Mouse (Mus musculus) liver (tissue): ENCODE results near the gene Rab3b.
A peak's percentile ranks its signal among the peaks of the same experiment; 100 is the strongest.

Experiments used
- DNase-seq: peaks from one replicate; pipeline ENCODE4 v3.0.0-alpha.2; 2020; ENCODE audit warnings: mixed read lengths

Rab3b gene

DNA sequence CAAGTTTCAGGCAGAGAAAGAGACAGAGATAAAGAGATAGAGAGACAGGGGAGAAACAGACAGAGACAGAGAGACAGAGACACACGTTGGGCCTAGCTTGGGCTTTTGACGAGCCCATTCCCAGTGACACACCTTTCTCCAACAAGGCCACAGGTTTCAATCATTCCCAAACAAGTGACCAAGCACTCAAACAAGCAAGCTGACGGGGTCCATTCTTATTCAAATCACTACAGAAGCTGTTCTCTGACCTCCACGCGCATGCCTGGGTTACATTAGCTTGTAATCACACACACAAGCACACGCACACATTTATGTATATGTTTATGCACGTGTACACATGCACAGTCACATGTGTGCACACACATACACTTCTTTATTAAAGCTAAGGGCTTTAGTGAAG, 21.6 kb downstream of the Rab3b start:
- no peak for DNase-seq

DNA sequence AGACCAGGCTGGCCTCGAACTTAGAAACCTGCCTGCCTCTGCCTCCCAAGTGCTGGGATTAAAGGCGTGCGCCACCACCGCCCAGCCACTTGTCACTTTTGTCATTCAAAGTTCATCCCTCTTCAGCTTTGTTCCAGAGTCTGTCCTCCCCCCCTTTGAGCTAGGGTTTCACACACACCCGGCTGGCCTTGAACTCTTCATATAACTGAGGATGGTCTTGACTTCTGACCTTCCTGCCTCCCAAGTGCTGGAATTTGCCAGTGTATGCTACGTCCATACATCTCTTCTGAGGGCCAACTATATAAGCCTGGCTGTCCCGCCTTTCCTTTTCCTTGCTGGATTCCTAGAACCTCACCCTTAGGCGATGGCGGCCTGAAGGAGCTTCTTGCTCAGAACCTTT, 24.0 kb downstream of the Rab3b start:
- DNase-seq: no peak

DNA sequence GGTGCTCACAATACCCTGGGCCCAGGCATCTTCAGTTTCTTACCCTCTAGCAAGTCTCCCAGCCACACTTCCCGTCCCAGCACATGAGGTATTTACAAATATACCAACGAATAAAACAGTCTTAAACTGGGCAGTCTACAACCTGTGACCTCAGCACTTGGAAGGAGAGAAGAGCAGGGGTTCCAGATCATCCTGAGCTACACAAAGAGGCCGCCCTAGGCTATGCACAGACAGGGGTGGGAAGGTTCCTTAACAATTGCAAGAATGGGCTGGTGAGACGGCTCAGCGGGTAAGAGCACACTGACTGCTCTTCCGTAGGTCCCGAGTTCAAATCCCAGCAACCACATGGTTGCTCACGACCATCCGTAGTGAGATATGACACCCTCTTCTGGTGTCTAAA, 24.5 kb downstream of the Rab3b start:
- DNase-seq: no peak

DNA sequence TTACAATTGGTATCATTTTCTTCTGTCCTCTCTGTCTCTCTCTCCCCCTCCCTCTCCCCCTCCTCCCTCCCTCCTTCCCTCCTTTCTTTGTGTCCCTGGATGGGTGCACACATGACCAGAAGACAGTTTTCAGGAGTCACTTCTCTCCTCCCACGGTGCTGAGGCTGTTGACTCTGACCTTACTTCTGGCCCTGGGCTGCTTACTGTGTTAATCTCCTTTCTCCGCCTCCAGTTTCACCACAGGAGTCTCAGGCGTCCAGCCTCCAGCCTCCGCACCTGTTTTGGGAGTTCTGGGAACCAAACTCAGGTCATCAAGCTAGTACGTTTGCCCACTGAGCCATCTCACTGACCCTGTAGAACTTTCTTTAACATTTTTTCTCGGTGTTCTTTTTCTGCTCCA, 25.2 kb downstream of the Rab3b start:
- DNase-seq: no peak

DNA sequence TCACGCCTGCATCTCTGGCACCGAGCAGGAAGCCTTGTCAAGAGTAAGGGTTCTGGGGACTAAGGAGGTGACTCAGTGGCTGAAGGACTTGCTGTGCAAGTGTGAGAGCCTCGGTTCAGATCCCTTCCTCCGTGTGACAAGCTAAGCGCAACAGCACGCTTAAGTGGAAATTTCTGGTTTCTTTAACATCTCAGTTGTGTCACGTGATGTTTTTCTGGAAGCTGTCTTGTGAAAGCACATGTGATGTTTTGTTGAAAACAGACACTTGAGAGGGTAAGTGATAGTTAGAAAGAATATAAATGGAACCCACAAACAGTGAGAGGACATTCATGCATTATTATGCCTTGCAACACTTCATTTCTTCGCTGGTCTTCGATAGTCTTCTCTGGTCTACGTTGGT, 25.9 kb downstream of the Rab3b start:
- DNase-seq: no peak

DNA sequence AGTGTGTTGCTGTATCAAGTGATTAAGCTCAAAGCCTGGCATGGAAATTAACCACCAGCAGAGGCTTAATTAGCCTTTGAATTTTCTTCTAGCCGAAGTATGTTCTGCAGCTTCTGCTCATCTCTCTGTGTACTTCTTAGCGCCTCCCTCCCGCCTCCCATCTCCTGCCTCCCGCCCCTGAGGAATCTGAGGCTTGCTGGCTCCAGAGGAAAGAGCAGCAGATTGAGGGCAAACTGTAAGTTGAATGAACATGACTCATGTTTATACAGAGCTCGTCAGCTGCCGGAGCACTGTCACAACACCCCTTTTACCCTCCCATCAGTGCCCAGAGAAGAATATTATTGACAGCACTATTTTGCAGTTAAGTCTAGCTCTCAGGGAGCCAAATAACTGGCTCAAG, 27.0 kb downstream of the Rab3b start:
- no peak for DNase-seq

DNA sequence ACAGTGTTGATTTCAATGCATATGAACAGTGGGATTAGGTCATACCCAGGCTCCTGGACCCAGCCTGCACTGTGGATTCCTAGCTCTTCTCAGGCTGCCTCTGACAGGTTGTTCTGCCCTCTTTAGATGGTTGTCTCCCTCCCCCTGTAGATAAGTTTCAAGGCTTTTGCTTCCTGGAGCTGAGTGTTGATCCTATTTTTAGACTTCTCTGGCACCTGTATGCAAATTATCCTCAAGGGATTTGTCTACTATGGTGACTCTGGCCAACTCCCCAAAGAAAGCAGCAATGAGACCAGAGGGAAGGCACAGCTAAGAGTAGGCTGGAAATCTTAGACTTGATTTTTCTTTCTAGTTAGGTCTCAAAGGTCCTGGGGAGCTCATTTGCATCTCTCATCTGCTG, 28.6 kb downstream of the Rab3b start:
- DNase-seq: no peak

DNA sequence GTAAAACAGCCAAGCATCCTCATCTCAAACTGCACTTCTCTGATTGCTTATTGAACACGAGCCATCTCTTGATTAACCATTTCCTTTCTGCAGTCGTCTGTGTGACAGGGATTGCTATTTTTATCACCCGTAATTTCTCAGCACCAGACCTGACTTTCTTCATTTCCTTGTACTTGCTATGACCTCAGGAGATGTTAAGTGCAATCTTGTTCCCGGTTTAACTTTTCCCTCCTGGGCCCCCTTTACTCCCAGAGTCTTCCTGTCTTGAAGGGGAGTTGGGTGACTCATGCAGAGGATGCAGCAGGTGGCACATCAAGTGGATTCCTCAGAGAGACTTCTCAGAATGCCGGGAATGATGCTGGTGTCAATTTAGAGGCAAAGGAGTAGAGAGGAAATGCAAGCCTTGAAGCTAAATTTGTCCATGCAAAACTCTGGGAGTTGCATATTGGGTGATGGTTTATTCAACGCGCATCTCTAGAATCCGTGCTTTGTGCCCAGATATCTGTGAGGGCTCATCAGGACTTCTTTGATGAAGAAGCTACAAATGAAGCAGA, 31.1 kb downstream of the Rab3b start:
- no peak for DNase-seq

DNA sequence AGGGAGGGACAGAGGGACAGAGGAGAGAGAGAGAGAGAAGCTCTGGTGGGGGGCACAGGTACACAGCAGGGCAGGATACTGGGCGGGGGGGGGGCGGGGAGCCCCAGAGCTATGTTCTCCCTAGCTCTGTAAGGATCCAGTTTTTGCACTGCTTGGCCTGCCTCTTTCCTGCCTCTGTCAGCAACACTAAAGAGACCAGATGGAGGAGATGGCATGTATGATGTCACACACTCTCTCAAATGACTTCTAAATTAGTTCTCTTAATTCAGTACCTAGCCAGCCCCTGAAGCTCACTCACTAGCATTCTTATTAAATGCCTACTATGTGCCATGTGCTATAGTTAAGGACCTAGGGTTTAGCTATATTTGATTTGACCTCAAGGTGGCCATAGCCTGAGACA, 33.0 kb downstream of the Rab3b start:
- no peak for DNase-seq

DNA sequence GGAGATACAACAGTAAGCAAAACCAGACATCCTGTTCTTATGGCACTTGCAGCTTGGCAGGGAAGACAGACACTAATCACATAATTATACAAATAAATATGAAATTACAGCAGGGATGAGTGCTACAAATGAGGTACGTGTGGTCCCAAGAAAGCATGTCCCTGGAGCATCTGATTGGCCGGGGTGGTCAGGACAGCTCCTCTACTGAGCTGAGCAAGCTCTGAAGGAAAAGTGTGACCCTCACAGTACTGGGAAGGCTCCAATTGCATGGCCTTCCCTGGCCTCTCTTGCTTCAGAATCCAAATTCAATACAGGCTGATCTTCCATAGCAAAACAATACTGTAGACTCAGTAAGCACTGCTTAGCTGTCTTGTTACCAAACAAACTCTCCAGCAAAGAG, 34.3 kb downstream of the Rab3b start:
- no peak for DNase-seq

DNA sequence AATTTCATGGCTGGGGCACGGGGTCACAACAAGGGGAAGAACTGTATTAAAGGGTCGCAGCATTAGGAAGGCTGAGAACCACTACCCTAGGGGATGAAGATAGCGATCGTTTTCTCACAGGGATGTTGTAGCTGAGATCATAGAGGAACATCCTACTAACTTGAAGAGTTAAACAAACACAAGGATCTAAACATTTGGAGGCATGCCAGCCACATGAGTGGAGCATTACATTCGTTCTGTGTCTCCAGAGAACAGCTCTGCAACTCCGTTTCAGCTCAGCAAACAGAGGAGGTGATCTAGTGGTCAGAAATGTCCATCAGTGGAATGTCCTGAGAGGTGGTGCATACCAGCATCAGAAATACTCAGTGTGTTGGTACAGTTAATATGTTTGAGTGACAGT, 35.5 kb downstream of the Rab3b start:
- no peak for DNase-seq

DNA sequence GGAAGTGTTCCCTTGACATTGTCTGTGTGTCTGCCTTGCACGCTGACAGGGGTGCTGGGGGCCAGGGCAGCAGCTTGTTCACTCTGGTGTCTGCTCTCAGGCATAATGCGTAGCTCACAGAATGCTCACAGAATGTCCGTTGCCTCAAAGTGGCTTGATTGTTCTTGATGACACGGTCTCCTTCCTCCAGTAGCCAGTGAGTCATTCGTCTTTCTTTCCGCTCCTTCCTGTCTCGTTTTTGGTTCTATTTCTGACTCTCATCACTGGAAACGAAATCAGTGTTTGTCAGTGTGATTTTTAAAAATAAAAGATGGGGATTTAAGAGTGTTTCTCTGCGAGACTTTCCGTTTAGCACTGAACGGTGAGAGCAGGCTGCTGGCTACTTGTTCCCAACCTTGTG, 36.2 kb downstream of the Rab3b start:
- no peak for DNase-seq

DNA sequence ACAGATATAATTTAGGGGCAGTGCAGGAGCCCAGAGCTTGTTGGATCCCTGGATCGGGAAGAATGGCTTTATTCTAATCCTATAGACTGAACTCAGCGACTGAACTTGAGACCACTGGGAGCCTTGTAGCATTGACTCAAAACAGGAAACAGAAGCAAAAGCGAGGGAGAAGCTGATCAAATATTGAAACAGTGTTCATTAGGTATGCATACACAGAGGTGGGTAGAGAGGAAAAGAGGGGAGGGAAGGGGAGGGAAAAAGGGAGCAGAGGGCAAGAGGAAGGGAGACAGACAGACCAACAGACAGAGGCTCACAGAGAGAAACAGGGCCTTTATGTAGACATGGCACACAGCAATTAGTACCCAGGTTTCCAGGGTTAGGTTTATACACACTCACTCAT, 38.8 kb downstream of the Rab3b start:
- no peak for DNase-seq

DNA sequence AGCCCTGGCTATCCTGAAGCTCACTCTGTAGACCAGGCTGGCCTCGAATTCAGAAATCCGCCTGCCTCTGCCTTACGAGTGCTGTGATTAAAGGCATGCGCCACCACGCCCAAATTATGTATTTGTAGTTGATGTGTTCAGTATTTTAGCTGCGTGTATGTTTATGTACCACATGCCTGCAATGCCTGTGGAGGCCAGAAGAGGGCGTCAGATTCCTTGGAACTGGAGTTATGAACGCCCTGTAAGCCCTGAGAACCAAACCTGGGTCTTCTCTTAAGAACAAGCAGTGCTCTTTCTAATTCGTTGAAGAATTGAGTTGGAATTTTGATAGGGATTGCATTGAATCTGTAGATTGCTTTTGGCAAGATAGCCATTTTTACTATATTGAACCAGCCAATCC, 49.1 kb downstream of the Rab3b start:
- DNase-seq: peak; percentile 37

DNA sequence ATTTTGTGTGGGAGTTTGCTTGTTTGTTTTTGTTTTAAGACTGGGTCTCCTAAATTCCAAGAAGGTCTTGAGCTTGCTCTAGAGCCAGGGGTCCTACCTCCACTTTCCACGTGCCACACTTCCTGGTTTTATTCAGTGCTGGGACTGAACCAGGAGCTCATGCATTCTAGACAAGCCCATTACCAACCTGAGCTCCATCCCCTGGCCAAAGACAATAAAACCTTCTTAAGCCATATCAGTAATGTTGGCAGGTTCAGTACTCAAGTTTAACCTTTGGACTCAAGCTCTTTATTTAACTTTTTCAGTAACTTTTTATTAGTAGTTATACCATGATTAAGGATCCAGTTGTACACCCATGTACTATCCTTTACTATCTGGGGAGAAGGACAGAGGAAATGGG, 54.3 kb downstream of the Rab3b start:
- DNase-seq: no peak

DNA sequence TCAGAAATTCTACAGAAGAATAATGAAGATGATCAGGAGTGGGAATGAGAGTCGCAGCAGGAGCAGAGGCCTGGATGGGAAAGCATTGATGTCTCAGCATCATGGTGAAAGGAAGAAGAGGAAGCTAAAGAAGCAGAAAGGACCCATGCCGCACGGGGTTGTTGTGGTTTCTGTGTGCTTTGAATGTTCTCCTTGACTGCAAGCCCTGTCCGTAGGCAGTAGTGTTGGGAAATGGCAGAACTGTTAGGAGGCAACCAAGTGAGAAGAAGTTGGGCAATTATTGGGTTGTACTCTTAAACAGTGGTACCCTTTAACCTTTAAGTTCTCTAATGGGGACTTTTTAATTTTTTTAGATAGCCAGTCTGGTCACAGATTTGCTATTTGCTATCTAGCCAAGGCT, 56.0 kb downstream of the Rab3b start:
- no peak for DNase-seq

DNA sequence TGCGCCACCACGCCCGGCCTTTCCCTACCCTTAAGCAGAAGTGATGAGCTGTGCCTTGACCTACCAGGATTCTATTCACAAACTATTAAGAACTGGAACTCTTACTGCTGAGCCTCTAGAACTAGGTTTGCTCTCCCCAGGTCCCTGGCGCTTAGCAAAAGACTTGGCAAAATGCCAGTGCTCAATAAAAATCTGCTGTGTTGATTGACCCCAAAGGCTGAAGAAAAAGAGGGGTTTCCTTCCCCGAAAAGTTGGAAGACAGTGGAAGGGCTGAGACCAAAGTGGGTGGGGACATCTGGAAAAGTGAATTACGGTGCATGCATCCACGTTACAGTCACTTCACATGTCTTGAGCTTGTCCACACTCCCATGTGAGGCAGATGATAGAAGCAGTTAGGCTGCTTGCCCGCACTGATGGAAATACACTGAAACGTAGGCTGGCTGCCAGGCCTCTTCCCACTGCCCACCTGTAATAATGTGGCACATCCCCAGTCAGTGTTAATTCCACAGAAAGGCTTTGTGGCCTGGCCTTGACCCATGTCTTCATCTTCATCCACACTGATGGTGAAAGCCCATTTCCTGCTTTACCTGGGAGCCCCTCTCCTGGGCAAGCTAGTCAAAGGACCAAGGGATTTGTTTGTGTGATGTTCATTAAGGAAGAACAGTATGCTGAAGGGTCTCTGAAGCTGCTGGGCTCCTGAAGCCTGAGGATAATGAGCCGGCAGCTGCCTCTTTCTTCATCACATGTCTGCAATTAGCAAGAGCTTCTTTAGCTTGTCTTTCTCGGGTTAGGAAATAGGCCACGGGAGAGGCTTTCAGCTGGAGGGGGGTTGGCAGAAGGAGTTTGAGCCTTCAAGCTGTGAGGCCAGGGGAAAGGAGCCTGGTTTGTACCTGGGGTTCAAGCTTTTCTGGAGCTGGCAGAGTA, 59.2 kb downstream of the Rab3b start:
- DNase-seq: no peak

DNA sequence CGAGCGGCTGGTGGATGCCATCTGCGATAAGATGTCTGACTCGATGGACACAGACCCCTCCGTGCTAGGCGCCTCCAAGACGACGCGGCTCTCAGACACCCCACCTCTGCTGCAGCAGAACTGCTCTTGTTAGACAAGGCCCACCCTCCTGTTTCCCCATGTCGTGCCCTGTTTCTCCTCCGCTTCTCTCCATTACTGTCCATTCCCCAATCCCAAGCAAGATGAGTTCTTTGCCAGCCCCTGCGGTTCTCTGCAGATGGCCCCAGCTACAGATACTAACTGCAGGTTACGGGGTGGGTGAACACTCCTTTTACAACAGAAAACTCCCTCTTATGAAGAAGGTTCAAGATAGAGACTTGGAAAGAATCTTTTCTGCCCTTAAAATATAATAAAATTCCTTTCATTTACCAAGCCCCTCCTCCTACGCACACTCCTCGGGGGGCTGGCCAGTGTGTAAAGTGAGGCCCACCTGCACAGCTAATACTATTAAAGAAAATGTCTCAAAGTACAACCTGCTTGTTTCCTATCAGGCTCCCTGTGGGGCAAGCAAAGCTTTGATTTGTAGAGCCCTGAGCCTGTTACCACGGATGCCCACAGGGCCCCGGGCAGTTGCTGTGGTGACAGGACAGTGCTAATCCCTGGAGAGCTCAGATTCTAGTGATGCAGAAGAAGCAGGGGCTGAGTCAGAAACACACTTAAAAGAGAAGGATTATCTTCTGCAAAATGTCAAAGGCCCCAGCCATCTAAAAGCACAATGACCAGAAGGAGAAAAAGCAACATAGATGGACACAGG, 62.0 kb downstream of the Rab3b start:
- DNase-seq: no peak

DNA sequence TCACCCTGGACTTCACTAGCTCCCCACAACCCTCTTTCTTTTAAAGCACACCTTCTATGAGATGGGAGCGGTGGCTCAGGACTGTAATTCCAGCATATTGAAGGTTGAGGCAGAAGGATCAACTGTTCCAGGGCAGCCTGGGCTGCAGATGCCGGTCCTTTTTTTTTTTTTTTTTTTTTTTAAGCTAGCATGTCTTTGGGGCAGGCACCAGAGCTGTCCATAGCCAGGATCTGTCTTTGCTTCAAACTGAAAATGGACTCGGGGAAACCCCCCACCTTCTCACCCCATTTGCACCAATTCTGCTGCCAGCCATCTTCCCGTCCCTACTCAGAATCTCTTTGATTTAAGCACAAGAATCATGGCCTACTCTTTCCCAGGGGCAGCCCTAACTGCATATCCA, 63.3 kb downstream of the Rab3b start:
- no peak for DNase-seq

DNA sequence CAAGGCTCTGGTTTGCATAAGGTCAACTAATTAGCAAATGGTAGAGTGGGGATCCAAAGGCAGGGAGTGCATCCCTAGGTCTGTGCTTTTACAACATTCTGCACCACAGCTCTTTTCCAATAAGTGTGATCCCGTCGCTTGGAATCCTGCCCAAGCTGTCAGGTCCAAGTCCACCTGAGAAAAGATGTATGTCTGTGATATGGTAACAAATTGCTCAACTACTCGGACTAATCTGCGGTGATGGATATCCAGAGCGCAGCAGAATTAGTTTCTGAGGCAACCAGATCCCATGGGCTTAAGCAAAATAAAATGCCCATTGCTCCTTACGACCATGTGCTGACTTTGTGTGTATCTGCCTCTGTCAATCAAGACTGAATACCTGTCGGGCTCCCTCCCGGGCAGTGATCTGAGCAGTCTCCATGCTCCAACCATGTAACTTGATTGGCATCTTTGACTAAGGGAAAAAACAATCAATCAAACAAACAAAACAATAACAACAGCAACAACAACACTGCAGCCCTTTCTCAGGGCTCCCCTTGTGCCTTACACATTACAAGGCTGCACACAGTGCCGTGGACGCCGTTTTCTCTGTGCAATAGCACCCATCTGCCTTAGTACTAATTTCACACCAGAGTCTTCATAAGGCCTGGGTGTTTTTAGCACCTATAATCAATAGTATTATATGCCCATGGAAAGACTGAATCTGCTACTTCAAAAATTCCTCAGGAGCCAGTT, 64.3 kb downstream of the Rab3b start:
- DNase-seq: no peak

DNA sequence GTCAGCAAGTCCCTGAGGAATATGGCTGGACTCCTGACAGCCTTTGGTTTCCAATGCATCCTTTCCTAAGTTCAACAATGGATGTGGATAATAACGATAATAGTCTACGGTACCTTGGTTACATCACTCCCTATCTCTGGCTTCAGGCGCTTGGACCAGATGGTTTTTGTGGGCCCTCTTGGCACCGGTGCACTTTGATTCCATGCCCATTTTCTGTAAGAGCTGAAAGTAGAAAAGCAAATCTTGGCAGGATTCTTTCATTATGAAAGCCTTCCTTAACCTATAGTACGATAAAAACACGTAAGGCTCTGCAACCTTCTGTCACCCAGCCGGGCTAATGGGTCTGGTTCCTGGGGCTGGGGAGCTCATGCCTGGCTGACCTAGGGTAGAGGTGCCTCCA, 70.3 kb downstream of the Rab3b start:
- DNase-seq: no peak

DNA sequence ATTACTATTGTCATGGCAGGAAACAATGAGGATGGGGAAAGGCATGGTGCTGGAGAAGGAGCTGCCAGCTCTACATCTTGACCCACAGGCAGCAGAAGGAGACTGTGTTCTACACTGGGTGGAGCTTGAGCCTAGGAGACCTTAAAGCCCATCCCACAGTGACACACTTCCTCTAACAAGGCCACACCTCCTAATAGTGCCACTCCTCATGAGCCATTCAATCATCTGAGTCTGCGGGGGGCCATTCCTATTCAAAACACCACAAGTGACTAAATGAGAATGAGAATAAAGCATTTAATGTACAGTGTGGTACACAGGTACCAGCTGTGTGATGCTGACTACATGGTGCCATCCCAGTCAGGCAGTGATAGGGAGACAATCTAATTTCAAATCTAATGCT, 71.3 kb downstream of the Rab3b start:
- DNase-seq: no peak

DNA sequence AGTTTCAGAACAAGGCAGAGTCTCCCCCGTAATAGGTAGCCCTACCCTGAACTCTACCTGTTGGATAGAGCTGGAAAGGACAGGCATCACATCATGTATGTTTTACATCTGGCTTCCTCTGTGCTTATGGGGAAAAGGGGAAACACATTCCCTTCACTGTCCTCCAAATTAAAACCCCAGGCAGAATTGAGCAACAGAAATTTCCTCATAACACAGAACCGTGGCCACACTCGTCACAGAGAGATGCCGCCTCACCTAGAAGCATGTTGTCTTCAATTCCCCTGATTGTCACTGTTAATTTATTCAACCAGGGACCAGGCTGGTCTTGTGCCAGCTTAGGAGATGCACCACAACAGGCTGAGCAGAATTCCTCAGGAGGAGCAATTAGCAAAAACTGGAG, 72.8 kb downstream of the Rab3b start:
- no peak for DNase-seq
